Mouse (Mus musculus): ENCODE measurements around the gene Lca5l.

The Lca5l gene

GRCm38 (mm10) chr16:96191531-96192506, at the start of gene Lca5l:
Lca5l (minus strand) TSS chr16:96192271.
- DNase-seq, result peak; percentile 100

- no peak for DNase-seq
Measured at GRCm38 (mm10) chr16:96235366-96235970, 43.4 kb upstream of the Lca5l start, which contains the start of gene B3galt5. B3galt5 (plus strand) TSS chr16:96235801.

GRCm38 (mm10) chr16:96233996-96234395, 41.9 kb upstream of the Lca5l start:
- DNase-seq, result no peak

DNA sequence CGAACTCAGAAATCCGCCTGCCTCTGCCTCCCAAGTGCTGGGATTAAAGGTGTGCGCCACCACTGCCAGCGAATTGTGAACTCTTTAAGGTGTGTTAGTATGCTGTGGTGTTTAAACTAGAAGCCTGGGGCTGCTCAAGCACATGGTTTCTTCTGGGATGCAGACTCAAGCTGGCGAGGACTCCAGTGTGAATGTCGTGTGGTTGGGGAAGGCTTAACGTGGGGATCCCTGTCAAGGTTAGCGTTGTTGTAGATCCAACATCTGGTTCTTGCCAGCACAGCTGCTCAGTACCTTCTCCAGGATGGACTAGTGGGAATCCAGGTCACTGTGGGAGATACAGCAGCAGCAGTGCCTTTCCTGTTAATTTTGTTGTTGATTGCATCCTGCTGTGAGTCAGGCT, 39.9 kb upstream of the Lca5l start:
- DNase-seq, result no peak

- DNase-seq, result no peak
Measured at GRCm38 (mm10) chr16:96231251-96231650, 39.2 kb upstream of the Lca5l start.

DNA sequence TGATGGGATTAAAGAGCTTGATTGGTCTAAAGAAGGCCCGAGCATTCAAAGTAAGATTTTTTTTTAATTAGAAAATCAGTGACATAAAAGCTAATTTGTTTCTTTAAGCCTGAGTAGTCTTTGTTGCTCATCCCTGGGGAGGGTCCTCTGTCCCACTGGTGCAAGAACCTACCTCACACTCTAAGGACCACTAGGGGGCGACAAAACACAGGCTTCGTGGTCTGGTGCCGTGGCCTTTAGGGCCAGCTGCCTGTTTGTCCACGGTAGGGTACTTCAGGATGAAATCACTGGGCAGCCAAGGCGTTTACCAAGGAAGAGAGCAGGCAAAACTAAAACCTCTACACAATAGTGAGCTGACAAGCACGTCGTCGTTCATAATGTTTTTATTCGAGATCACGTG, 38.3 kb upstream of the Lca5l start:
- DNase-seq, result peak; percentile 81

DNA sequence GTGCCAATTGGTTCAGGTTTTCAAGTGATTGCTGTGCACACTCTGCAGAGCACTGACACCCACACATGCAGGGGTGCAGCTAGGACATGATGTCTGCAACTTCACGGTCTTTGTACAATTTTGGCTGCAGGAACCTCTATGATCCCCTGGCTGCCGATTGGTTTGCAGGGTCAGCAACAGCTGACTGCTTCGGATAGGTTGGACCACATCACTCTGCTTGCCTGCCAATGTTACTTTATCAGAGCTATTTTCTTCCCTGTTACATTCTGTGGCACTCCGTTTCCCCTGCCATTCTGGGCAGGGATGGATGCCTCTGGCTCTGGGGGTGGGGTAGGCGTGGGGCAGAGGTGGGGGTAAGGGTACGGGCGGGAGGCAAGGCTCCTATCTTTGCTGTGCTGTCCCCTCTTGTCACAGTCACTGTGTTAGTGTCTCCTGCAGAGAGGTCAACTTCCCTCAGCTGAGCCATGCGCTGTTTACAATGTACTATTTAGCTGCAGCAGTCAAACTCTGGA, 37.0 kb upstream of the Lca5l start:
- no peak for DNase-seq

DNA sequence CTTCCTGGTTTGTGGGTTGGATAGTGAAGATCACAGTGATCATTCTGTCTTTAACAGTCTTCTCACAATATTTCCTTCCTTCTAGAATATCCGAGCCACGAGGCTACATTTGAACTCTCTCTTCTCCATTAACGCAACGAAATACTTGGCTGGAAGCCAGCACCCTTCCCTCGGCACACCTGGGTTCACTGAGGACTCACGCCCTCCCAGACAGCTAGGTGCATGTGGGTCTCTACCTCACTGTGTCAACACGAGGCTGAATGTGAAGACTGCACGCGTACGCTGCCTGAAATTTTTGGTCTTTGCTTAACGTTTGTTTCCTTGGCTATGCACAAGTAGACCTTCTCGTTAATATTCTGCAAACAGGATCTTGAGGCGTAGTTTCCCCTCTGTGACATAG, 36.4 kb upstream of the Lca5l start:
- DNase-seq, result no peak

DNA sequence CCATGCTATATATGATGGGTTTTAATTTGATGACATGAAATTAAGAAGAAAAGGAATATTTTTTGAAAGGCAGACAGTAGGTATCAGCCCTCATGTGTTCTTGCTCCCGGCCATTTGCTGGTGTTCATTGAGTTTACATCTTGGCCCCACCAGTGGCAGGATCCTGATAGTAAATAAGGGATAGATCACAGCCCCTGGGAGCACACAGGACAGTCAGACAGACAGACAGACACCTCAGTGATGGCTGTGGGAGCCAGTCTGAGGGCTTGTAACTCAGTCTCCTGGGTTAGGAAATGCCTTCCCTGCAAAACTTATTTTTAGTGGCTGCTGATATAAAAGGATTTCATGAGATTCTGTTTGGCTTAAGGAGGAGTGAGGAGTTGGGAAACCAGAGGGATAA, 30.4 kb upstream of the Lca5l start:
- no peak for DNase-seq

DNA sequence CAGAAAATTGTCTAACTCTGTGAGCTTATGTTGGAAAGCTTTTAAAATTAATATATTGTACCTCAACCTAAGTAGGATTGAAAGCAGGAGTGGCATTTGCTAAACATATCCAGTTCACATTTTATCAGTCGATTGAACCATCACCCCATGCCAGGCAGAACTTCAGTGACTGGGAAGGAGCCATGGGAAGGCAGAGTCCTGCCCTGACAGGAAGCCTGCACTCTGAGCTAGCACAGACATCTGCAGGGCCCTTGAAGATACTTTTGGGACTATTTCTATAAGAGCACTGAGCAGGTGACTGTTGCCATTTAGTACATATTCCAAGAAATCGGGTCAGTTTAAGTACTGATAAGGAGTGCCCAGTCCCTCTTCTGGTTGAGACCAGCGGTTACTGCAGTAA, 29.9 kb upstream of the Lca5l start:
- DNase-seq, result no peak

GRCm38 (mm10) chr16:96221491-96221890, 29.4 kb upstream of the Lca5l start:
- DNase-seq, result peak; percentile 25

GRCm38 (mm10) chr16:96213027-96213426, 21.0 kb upstream of the Lca5l start:
- DNase-seq, result no peak

- DNase-seq, result no peak
Measured at GRCm38 (mm10) chr16:96210856-96211255, 18.8 kb upstream of the Lca5l start.

- no peak for DNase-seq
Measured at GRCm38 (mm10) chr16:96209789-96210188, 17.7 kb upstream of the Lca5l start.

DNA sequence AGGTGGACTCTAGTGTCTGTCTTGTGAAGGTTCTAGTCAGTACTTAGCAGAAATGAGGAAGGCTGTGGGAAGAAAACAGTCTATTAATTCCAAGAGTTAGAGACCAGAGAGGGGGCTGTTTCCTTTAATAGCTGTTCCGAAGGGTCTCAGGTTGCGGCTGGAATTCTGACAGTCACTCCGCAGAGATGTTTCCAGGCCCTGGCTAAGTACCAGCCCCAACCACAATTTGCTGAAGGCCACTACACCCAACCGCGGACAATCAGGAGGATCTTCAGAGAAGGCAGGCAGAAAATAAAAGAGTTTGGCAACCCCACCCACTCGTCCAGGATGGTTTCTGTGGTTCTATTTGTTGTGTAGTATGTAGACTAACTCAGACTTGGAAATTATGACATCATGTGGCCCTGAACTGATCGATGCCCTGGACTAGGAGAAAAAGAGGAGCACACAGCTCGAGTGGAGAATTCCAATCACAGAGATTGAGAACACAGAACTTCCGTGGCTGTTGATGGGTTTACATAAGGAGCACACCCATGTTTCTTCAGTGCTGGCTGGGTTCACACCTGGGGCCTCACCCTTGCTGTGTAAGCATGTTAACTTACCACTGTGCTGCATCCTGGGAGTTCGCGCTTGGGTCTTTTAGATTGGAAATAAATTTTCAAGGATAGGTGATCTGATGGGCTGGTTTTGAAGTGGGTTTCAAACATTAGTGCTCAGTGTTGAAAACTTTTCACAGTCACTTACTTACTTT, 9.6 kb upstream of the Lca5l start:
- DNase-seq, result no peak

DNA sequence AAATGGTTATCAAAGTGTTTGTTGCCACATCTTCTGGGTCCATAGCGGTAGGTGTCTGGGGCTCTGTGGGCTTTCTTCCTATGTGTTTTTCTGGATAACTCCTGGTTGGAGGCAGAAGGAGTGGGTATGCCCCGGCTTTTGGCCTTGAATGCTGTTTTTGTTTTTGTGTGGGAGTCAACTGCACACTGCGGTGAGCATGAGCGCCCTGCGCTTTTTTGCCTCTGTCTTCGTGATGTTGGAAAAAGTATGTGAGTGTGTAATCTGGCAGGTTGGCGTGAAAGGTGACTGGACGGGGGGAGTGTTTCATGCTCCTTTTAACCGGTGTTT, 8.6 kb upstream of the Lca5l start:
- DNase-seq, result no peak

DNA sequence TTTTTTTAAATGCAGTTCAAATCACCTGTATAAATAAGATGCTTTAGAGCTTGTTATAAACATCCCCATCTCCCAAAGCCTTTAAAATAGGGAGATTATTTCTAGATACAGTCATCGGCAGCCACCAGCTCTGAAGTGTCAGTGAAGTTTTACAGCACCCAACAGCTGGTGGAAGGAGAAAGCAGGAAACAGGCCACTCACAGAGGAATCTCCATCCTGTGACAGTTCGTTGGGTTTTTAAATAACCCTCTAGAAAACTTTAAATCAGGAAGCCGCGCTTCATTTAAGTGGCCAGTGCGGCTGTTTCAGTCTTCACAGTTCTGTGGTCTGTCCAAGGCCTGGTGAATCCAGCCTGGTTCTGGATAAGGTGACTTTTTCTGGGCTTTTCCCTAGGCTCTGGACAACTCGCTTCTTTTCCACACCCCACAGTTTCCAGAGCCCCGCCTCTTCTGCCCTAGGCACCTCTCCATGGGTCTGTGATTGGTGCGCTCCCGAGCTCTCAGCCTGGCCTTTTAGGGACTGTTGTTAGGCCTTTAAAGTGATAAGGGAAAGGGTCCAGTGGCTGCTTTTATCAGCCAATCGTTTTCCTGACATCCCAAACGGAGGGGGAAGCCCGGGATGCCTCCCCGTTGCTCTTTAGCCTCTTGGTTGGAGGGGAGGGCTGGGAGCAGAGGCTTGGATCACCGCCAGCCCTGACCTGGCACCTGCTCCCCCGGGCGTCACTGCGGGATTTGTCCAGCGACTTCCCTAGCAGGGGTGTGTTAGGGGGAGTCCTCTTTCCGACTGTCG, 8.0 kb upstream of the Lca5l start, which contains the start of gene Sh3bgr:
Gene Sh3bgr (plus strand): TSS at position 538 of the 789 bp plus-strand sequence.
- DNase-seq, result peak; percentile 64

GRCm38 (mm10) chr16:96187619-96188018, 4.5 kb downstream of the Lca5l start:
- DNase-seq, result no peak

- DNase-seq, result no peak
Measured at GRCm38 (mm10) chr16:96179156-96179555, 12.9 kb downstream of the Lca5l start.

DNA sequence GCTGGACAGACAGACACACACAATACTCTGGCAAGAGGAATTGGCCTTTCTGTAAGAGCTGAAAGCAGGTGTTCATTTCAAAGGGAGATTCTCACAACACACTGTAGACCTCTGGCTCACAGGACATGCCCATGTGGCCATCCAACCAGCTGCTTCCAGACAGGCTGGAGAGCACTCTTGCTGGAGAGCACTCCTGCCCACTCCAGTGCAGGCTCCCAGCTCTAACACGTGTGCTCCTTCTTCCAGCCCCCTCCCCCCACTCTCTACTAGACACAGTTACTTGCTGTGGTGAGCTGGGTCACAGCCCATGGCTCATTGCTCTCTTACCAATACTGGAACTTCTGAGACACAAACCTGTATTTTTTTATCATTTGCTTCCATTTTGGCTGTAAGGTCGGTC, 16.7 kb downstream of the Lca5l start:
- no peak for DNase-seq

DNA sequence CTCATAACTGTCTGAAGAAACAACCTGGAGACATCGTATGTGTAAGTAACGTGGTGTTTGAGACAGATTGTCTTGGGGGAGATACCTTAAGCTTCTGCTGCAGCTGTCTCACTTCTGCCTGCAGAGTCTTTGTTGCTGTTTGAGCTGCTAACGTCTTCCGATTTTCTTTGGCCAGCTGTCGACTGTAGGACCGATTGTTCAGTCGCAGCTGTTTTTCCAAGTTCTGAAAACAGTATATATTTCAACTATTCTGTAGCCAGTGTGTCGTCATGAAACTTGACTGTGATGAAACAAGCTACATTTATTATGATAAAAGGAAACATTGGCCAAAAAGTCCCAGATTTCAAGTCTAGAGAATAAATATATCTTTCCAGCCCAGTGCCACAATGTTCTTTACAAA, 18.4 kb downstream of the Lca5l start:
- DNase-seq, result no peak

DNA sequence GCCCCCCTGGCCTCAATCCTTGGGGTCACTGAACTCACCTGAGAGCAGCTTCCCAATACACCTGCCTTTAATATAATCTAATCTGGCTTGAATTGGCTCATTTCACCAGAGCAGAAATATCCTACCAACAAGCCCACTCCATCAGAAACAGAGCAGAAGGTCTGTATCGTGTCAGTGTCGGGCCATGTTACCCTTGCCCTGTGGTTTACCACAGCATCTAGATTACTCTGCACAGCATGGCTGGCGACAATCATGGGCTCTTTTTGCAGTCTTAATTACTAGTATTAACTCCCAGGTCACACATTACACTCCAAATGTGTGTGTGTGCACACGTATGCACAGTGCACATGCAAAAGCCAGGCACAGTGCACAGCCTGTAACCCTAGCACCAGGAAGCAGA, 23.2 kb downstream of the Lca5l start:
- DNase-seq, result no peak

Data from cerebellum, adult 8-10 months (tissue).